ENCODE assay signal across 26 mouse cellular contexts in genomic region chr15:59975310-59975709, GRCm38 (mm10). TPM values are rescaled to one million over a fixed set of nuclear protein-coding genes. Genes with fewer than 3 reads are reported as not detected.
DNase-seq lines count a peak whose midpoint lies in the region; ATAC-seq and TF ChIP-seq lines count a peak whose summit lies in the region.
"Had no signal": no experiment of that assay in that cellular context is flagged by ENCODE, and none has a peak within 500 bp of the region (broad histone marks: within the 10 kb centered on the region; RNA-seq: fewer than 3 reads in every experiment).

No protein-coding gene starts in this region.

- no peak for DNase-seq in forebrain, postnatal 0 days
- DNase-seq in forebrain, embryonic 11.5 days (ENCODE audit: low spot score): no peak
- peak; percentile 7 for DNase-seq in lung, postnatal 0 days (ENCODE audit: low spot score)
- no peak for DNase-seq in lung, postnatal 4 days
- DNase-seq in brain, embryonic 14.5 days (ENCODE audit: low read depth): peak; percentile 56
- DNase-seq in urinary bladder, adult 2 months (ENCODE audit: low spot score): no peak
- DNase-seq in layer of hippocampus, postnatal 10 days (ENCODE audit: low spot score in 2 of 2): no peak
- DNase-seq: adrenal gland, postnatal 36 days; cerebellum, adult 9-10 months; gastrocnemius, adult 2 months; heart, postnatal 4 days; kidney, postnatal 25 days; lung, postnatal 36 days; right cerebral cortex, postnatal 14 days; thymus, postnatal 14 days had no signal

- TF ChIP-seq CTCF in forebrain, postnatal 0 days (IDR thresholded peaks at IDR 0.05; ENCODE audit: low read depth): no peak
- no peak for TF ChIP-seq CTCF in lung, postnatal 0 days (IDR thresholded peaks at IDR 0.05)
- TF ChIP-seq CTCF in brain, embryonic 14.5 days (IDR thresholded peaks at IDR 0.05; ENCODE audit: borderline replicate concordance, extremely low read depth, insufficient read depth, insufficient read length): no peak
- no peak for TF ChIP-seq CTCF in embryonic fibroblast, embryonic 13.5 days (IDR thresholded peaks at IDR 0.05; ENCODE audit: borderline replicate concordance, insufficient read depth, low read length)

- no peak overlapping the region for H3K4me2 ChIP-seq in forebrain, postnatal 0 days (ENCODE audit: low read depth)
- H3K4me2 ChIP-seq in forebrain, embryonic 11.5 days (ENCODE audit: low read depth, low read length, severe bottlenecking): no peak overlapping the region
- H3K4me2 ChIP-seq in lung, postnatal 0 days (replicated peaks; ENCODE audit: low read depth, low read length): no peak overlapping the region
- H3K4me2 ChIP-seq: limb, embryonic 15.5 days; midbrain, embryonic 13.5 days had no signal

- H3K4me1 ChIP-seq in forebrain, postnatal 0 days (ENCODE audit: insufficient read depth): no peaks in the 10 kb centered on the region
- H3K4me1 ChIP-seq in forebrain, embryonic 11.5 days (replicated peaks; ENCODE audit: control insufficient read depth, insufficient read depth, low read length): no peaks in the 10 kb centered on the region
- H3K4me1 ChIP-seq in lung, postnatal 0 days (ENCODE audit: insufficient read depth, low read depth, low read length): no peaks in the 10 kb centered on the region; the same call in 1 of the 2 replicates
- peaks cover 10% of the 10 kb centered on the region for H3K4me1 ChIP-seq in embryonic fibroblast, embryonic 13.5 days (ENCODE audit: control insufficient read depth, insufficient read depth, low read length)
- H3K4me1 ChIP-seq: limb, embryonic 15.5 days had no signal

- TF ChIP-seq EP300 in lung, postnatal 0 days (IDR thresholded peaks at IDR 0.05): no peak

- ATAC-seq in forebrain, postnatal 0 days: peak; percentile 42; the same call in 1 of the 2 replicates
- ATAC-seq in forebrain, embryonic 11.5 days (replicated peaks; ENCODE audit: low FRiP score): no peak
- ATAC-seq in lung, postnatal 0 days: no peak
- ATAC-seq: hindbrain, embryonic 16.5 days; intestine, postnatal 0 days; midbrain, embryonic 13.5 days had no signal

- H3K27ac ChIP-seq in forebrain, postnatal 0 days (ENCODE audit: low read depth, low read length): no peak overlapping the region
- H3K27ac ChIP-seq in forebrain, embryonic 11.5 days (ENCODE audit: low read depth, low read length): no peak overlapping the region
- H3K27ac ChIP-seq in lung, postnatal 0 days (ENCODE audit: low read length): no peak overlapping the region
- peak overlapping the region; percentile 84 for H3K27ac ChIP-seq in embryonic fibroblast, embryonic 13.5 days (ENCODE audit: insufficient read depth, low read length)
- H3K27ac ChIP-seq: gastrocnemius, adult 2 months; limb, embryonic 15.5 days; midbrain, embryonic 13.5 days had no signal

- 32% methylated on average over 3 of the region's 3 CpGs for WGBS in forebrain, postnatal 0 days
- 62% methylated on average over 3 of the region's 3 CpGs for WGBS in forebrain, embryonic 11.5 days
- 22% methylated on average over 3 of the region's 3 CpGs for WGBS in lung, postnatal 0 days

- H3K27me3 ChIP-seq in forebrain, postnatal 0 days (ENCODE audit: insufficient read depth, low read length): 0 out of 2 replicates have a peak, but pooled peaks cover 6% of the 10 kb centered on the region
- no peaks in the 10 kb centered on the region for H3K27me3 ChIP-seq in forebrain, embryonic 11.5 days (ENCODE audit: control insufficient read depth, insufficient read depth, low read length)
- no peaks in the 10 kb centered on the region for H3K27me3 ChIP-seq in lung, postnatal 0 days (replicated peaks; ENCODE audit: insufficient read depth, low read length)
- H3K27me3 ChIP-seq: limb, embryonic 15.5 days; midbrain, embryonic 13.5 days had no signal

- no peaks in the 10 kb centered on the region for H3K9me3 ChIP-seq in forebrain, postnatal 0 days (ENCODE audit: low read length)
- no peaks in the 10 kb centered on the region for H3K9me3 ChIP-seq in forebrain, embryonic 11.5 days (ENCODE audit: control insufficient read depth, low read length)
- no peaks in the 10 kb centered on the region for H3K9me3 ChIP-seq in lung, postnatal 0 days (ENCODE audit: low read length)
- H3K9me3 ChIP-seq: limb, embryonic 15.5 days; midbrain, embryonic 13.5 days had no signal

- H3K9ac ChIP-seq in forebrain, postnatal 0 days: no peak overlapping the region
- no peak overlapping the region for H3K9ac ChIP-seq in forebrain, embryonic 11.5 days (ENCODE audit: low read length)
- no peak overlapping the region for H3K9ac ChIP-seq in lung, postnatal 0 days (replicated peaks; ENCODE audit: low read depth)
- H3K9ac ChIP-seq: limb, embryonic 15.5 days; midbrain, embryonic 13.5 days had no signal

- no peak overlapping the region for H3K4me3 ChIP-seq in forebrain, postnatal 0 days (ENCODE audit: low read depth, low read length)
- no peak overlapping the region for H3K4me3 ChIP-seq in forebrain, embryonic 11.5 days (ENCODE audit: low read depth, low read length)
- no peak overlapping the region for H3K4me3 ChIP-seq in lung, postnatal 0 days (ENCODE audit: low read depth, low read length)
- H3K4me3 ChIP-seq in embryonic fibroblast, embryonic 13.5 days (ENCODE audit: insufficient read depth, low read length): no peak overlapping the region
- H3K4me3 ChIP-seq: gastrocnemius, adult 2 months; limb, embryonic 15.5 days; midbrain, embryonic 13.5 days had no signal

- no peaks in the 10 kb centered on the region for H3K36me3 ChIP-seq in forebrain, postnatal 0 days (ENCODE audit: insufficient read depth)
- H3K36me3 ChIP-seq in forebrain, embryonic 11.5 days (ENCODE audit: control insufficient read depth, insufficient read depth, low read length): no peaks in the 10 kb centered on the region
- no peaks in the 10 kb centered on the region for H3K36me3 ChIP-seq in lung, postnatal 0 days (ENCODE audit: insufficient read depth, low read length)
- H3K36me3 ChIP-seq: limb, embryonic 15.5 days; midbrain, embryonic 13.5 days had no signal

- TF ChIP-seq POLR2A in brain, embryonic 14.5 days (IDR thresholded peaks at IDR 0.05; ENCODE audit: borderline replicate concordance, extremely low read depth, insufficient read depth, insufficient read length, poor library complexity, severe bottlenecking): no peak
- TF ChIP-seq POLR2A in embryonic fibroblast, embryonic 13.5 days (IDR thresholded peaks at IDR 0.05; ENCODE audit: low read depth, low read length): no peak

RNA-seq across cellular contexts. Expression of gene 4933412E24Rik, which starts 41.1 kb away (rescaled TPM):
- total RNA-seq in forebrain, postnatal 0 days (2014; rRNA removed): not detected in 2 replicates
- not detected in 2 replicates for polyA plus RNA-seq in forebrain, postnatal 0 days (2015; fragmentation: Nextera tagmentation; extraction: Ambion mirVana)
- polyA plus RNA-seq in forebrain, embryonic 11.5 days (2014; fragmentation: Nextera tagmentation; extraction: Ambion mirVana): not detected in 2 replicates
- not detected in 2 replicates for polyA plus RNA-seq in lung, postnatal 0 days (2015; fragmentation: Nextera tagmentation; extraction: Ambion mirVana)
- not detected in 2 replicates for polyA plus RNA-seq in brain, embryonic 14.5 days (2012; rRNA removed)
- polyA plus RNA-seq in embryonic fibroblast, embryonic 13.5 days (2011; ENCODE audit: insufficient read length, low read depth, missing spikeins): not detected in 2 replicates
- polyA plus RNA-seq in urinary bladder, adult 2 months (2012; rRNA removed): not detected in 2 replicates
- total RNA-seq in layer of hippocampus, postnatal 10 days (2021): not detected
- total RNA-seq: adrenal gland, postnatal 36 days; gastrocnemius, adult 2 months; heart, postnatal 4 days; left cerebral cortex, postnatal 10 days had no signal
- polyA plus RNA-seq: C2C12; cortical plate, adult 2 months; hindbrain, embryonic 16.5 days; intestine, postnatal 0 days; limb, embryonic 15.5 days; liver, embryonic 16.5 days; midbrain, embryonic 13.5 days; neural tube, embryonic 11.5 days; stomach, embryonic 16.5 days had no signal

Comparison
In these comparisons a context has a peak if more than half of its experiments do, and no peak if none do; other contexts are left out.
1. DNase-seq: peak in lung, postnatal 0 days (single experiment) and brain, embryonic 14.5 days (single experiment); none in forebrain, postnatal 0 days (single experiment), forebrain, embryonic 11.5 days (single experiment), lung, postnatal 4 days (0 of 2), urinary bladder, adult 2 months (single experiment) and layer of hippocampus, postnatal 10 days (0 of 2).